In the genomic region with DNA sequence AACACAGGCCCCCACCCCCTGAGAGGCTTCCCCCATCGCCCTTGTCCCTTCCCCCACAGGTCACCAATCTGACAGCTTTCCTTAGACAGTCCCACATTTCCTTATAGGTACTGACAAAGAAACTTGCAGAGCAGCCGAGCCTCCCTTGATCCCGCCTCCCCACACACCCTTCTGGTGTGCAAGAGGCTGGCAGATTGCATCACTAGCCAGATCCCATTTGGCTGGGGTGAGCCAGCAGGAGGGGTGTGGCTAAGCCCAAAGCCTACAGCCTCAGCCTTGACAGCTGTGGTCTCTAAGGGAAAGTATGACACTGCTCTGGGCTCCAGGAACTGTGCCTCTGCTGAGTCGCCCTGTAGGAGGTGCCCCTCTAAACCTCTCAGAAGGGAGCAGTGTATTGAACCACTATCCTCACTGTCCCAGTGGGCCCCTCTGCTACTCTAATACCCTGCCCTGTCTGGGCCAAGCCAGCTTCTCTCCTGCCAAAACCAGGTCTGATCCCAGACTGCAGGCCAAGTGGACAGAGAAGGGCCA, we compare ENCODE assay signal across 8 mouse cellular contexts. TPM values are rescaled to one million over a fixed set of nuclear protein-coding genes. Genes with fewer than 3 reads are reported as not detected.
DNase-seq lines count a peak whose midpoint lies in the region; ATAC-seq lines count a peak whose summit lies in the region.

No protein-coding gene starts in this region.

- H3K4me3 ChIP-seq in hindbrain, embryonic 10.5 days: peak overlapping the region; percentile 9; the same call in 1 of the 2 replicates
- 0 out of 2 replicates have a peak overlapping the region, but pooled peaks have one; percentile 4 for H3K4me3 ChIP-seq in lung, embryonic 16.5 days (ENCODE audit: low read length)

- peak; percentile 90 for DNase-seq in Muller cell, postnatal 12 days (ENCODE audit: inconsistent ontology term)
- peak; percentile 73 for DNase-seq in cerebellum, adult 9-10 months
- DNase-seq in frontal cortex, adult 2 months (ENCODE audit: extremely low spot score in 1 of 2, low spot score in 1 of 2): peak; percentile 72 to 82
- DNase-seq in hindbrain, embryonic 10.5 days (ENCODE audit: low spot score): peak; percentile 72
- DNase-seq in layer of hippocampus, adult 9-11 months: peak; percentile 88
- DNase-seq in retina, embryonic 14.5 days (ENCODE audit: low spot score): peak; percentile 81
- peak; percentile 26 for DNase-seq in urinary bladder, postnatal 10 days (ENCODE audit: low spot score)

- 5% methylated on average over 4 of the region's 4 CpGs for WGBS in hindbrain, embryonic 10.5 days
- 20% methylated on average over 4 of the region's 4 CpGs for WGBS in lung, embryonic 16.5 days

- peak overlapping the region; percentile 38 for H3K9ac ChIP-seq in lung, embryonic 16.5 days (ENCODE audit: low read length)

- peak overlapping the region; percentile 87 for H3K27ac ChIP-seq in hindbrain, embryonic 10.5 days
- peak overlapping the region; percentile 87 for H3K27ac ChIP-seq in lung, embryonic 16.5 days (ENCODE audit: low read length)

- peaks cover 23% of the 10 kb centered on the region for H3K36me3 ChIP-seq in hindbrain, embryonic 10.5 days
- no peaks in the 10 kb centered on the region for H3K36me3 ChIP-seq in lung, embryonic 16.5 days (ENCODE audit: control insufficient read depth, insufficient read depth, low read length)

- no peaks in the 10 kb centered on the region for H3K9me3 ChIP-seq in hindbrain, embryonic 10.5 days
- H3K9me3 ChIP-seq in lung, embryonic 16.5 days (ENCODE audit: control insufficient read depth, low read length): no peaks in the 10 kb centered on the region

- peaks cover 82% of the 10 kb centered on the region for H3K4me1 ChIP-seq in hindbrain, embryonic 10.5 days (replicated peaks)
- H3K4me1 ChIP-seq in lung, embryonic 16.5 days (replicated peaks; ENCODE audit: control insufficient read depth, insufficient read depth, low read length): peaks cover 21% of the 10 kb centered on the region

- peak; percentile 95 for ATAC-seq in lung, embryonic 16.5 days (ENCODE audit: low read depth)

- peak overlapping the region; percentile 36 for H3K4me2 ChIP-seq in lung, embryonic 16.5 days (ENCODE audit: low read depth, low read length)

- no peaks in the 10 kb centered on the region for H3K27me3 ChIP-seq in hindbrain, embryonic 10.5 days (ENCODE audit: insufficient read depth, poor library complexity, severe bottlenecking)
- H3K27me3 ChIP-seq in lung, embryonic 16.5 days (ENCODE audit: control insufficient read depth, insufficient read depth, low read depth, low read length): no peaks in the 10 kb centered on the region

RNA-seq across cellular contexts. Expression of a gene that starts 9.0 kb away (rescaled TPM):
- 63.7 and 70.1 TPM in 2 replicates for polyA plus RNA-seq in frontal cortex, adult 2 months (2012; rRNA removed)
- 27.2 and 27.6 TPM in 2 replicates for polyA plus RNA-seq in hindbrain, embryonic 10.5 days (2016; fragmentation: Nextera tagmentation; extraction: Ambion mirVana)
- polyA plus RNA-seq in lung, embryonic 16.5 days (2015; fragmentation: Nextera tagmentation; extraction: Ambion mirVana): 10.4 and 10.7 TPM in 2 replicates

RNA-seq across cellular contexts. Expression of a gene that starts 46.2 kb away (rescaled TPM):
- 0.34 and 0.40 TPM in 2 replicates for polyA plus RNA-seq in frontal cortex, adult 2 months (2012; rRNA removed)
- polyA plus RNA-seq in hindbrain, embryonic 10.5 days (2016; fragmentation: Nextera tagmentation; extraction: Ambion mirVana): 0.12 and 0.17 TPM in 2 replicates
- not detected in 2 replicates for polyA plus RNA-seq in lung, embryonic 16.5 days (2015; fragmentation: Nextera tagmentation; extraction: Ambion mirVana)

RNA-seq across cellular contexts. Expression of a gene that starts 51.1 kb away (rescaled TPM):
- polyA plus RNA-seq in frontal cortex, adult 2 months (2012; rRNA removed): 69.6 and 81.2 TPM in 2 replicates
- 56.9 and 64.5 TPM in 2 replicates for polyA plus RNA-seq in hindbrain, embryonic 10.5 days (2016; fragmentation: Nextera tagmentation; extraction: Ambion mirVana)
- 50.7 and 53.0 TPM in 2 replicates for polyA plus RNA-seq in lung, embryonic 16.5 days (2015; fragmentation: Nextera tagmentation; extraction: Ambion mirVana)

Comparison
In these comparisons a context has a peak if more than half of its experiments do, and no peak if none do; other contexts are left out.
1. Peak in every context shown above with its lines: DNase-seq, ATAC-seq, H3K4me3 ChIP-seq and H3K27ac ChIP-seq.
2. DNase-seq: peak in every context shown above with its lines; median percentile 90 in Muller cell, postnatal 12 days; 88 in layer of hippocampus, adult 9-11 months; 81 in retina, embryonic 14.5 days; 77 in frontal cortex, adult 2 months; 73 in cerebellum, adult 9-10 months; 72 in hindbrain, embryonic 10.5 days; 26 in urinary bladder, postnatal 10 days.